Mouse (Mus musculus) embryonic facial prominence, embryonic 15.5 days (tissue): ENCODE results near the gene Clec16a. TPM values are rescaled to one million over a fixed set of nuclear protein-coding genes. Genes with fewer than 3 reads are reported as not detected.

Experiments
- ATAC-seq: fragments of 200-750 bp; cut with Nextera tagmentation; 2 replicates; pipeline ENCODE4 v1.8.0; 2017; ENCODE audit warnings: low read depth, moderate TSS enrichment; ENCODE audit not compliant: insufficient number of reproducible peaks, low FRiP score, low TSS enrichment
- H3K27ac ChIP-seq: fragments of 300-500 bp; sonication (generic); replicated peaks from 2 replicates; pipeline ENCODE4 v1.5.1; 2015; ENCODE audit warnings: mild to moderate bottlenecking, inconsistent platforms
- H3K27me3 ChIP-seq: fragments of 300-500 bp; sonication (generic); 2 replicates; pipeline ENCODE4 v1.6.1; 2015; ENCODE audit warnings: inconsistent platforms
- H3K36me3 ChIP-seq: fragments of 300-500 bp; sonication (generic); 2 replicates; pipeline ENCODE4 v1.6.1; 2015; ENCODE audit warnings: mild to moderate bottlenecking, inconsistent platforms
- H3K4me1 ChIP-seq: fragments of 300-500 bp; sonication (generic); 2 replicates; pipeline ENCODE4 v1.6.1; 2015; ENCODE audit warnings: inconsistent platforms
- H3K4me2 ChIP-seq: fragments of 300-500 bp; sonication (generic); replicated peaks from 2 replicates; pipeline ENCODE4 v1.6.1; 2015; ENCODE audit warnings: mild to moderate bottlenecking, inconsistent platforms
- H3K4me3 ChIP-seq: fragments of 300-500 bp; sonication (generic); replicated peaks from 2 replicates; pipeline ENCODE4 v1.5.1; 2015; ENCODE audit warnings: mild to moderate bottlenecking, inconsistent platforms
- H3K9ac ChIP-seq: fragments of 300-500 bp; sonication (generic); 2 replicates; pipeline ENCODE4 v1.6.1; 2015; ENCODE audit warnings: inconsistent platforms
- H3K9me3 ChIP-seq: fragments of 300-500 bp; sonication (generic); replicated peaks from 2 replicates; pipeline ENCODE4 v1.6.1; 2016; ENCODE audit warnings: inconsistent platforms
- WGBS: fragments of 180-500 bp; shearing (Covaris S2); methylation state at CpG from one replicate; pipeline ENCODE4 v1.1.7; 2015; 5-methylcytosine and 5-hydroxymethylcytosine counted together
- polyA plus RNA-seq: library from polyadenylated mRNA; unstranded; fragments of >200 nt; fragmentation: Nextera tagmentation; extraction: Ambion mirVana; gene quantifications from 2 replicates; pipeline ENCODE4 v1.2.1, GENCODE M21; 2015

Gene Clec16a
- polyA plus RNA-seq, 1 experiment from 2014 or later = 39.6 TPM

GRCm38 (mm10) chr16:10559991-10560390 is 14.9 kb downstream of the Clec16a start:
- 80% methylated on average over 8 of the region's 8 CpGs for WGBS
- ATAC-seq = no peak

GRCm38 (mm10) chr16:10565278-10565885 is 20.2 kb downstream of the Clec16a start:
- no peaks in the 10 kb centered on the region for H3K27me3 ChIP-seq
- 0 out of 2 replicates have a peak, but pooled peaks cover 7% of the 10 kb centered on the region for H3K4me1 ChIP-seq
- no peaks in the 10 kb centered on the region for H3K9me3 ChIP-seq
- WGBS = 37% methylated on average over 4 of the region's 4 CpGs
- no peak overlapping the region for H3K4me3 ChIP-seq
- H3K9ac ChIP-seq = no peak overlapping the region
- H3K36me3 ChIP-seq = peaks cover 24% of the 10 kb centered on the region
- no peak overlapping the region for H3K4me2 ChIP-seq
- ATAC-seq = peak; percentile 67
- no peak overlapping the region for H3K27ac ChIP-seq

More at GRCm38 (mm10) chr16:10559991-10560390, 14.9 kb downstream of the Clec16a start:
- no peaks in the 10 kb centered on the region for H3K4me1 ChIP-seq
- H3K9me3 ChIP-seq = no peaks in the 10 kb centered on the region
- H3K4me2 ChIP-seq = no peak overlapping the region
- no peak overlapping the region for H3K27ac ChIP-seq
- no peaks in the 10 kb centered on the region for H3K27me3 ChIP-seq
- H3K36me3 ChIP-seq = peaks cover 14% of the 10 kb centered on the region
- no peak overlapping the region for H3K9ac ChIP-seq
- H3K4me3 ChIP-seq = no peak overlapping the region

DNA sequence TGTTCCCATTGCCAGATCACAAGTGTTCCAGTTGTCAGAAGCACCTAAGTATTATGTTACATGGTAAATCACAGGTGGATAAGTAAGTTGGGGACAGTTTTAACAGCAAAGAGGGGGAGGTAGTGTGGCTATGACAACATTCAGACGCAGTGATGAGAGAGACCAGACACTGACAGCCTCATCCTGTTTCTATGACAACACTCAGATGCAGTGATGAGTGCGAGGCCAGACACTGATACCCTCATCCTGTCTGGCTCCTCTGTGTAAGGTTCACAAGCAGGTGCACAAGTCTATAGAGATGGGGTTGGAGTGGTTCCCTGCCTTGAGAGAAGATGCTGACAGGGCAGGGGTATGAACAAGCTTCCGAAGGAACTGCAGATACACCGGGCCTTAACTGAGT is 22.0 kb downstream of the Clec16a start:
- H3K36me3 ChIP-seq = peaks cover 24% of the 10 kb centered on the region
- no peak overlapping the region for H3K4me2 ChIP-seq
- no peak overlapping the region for H3K27ac ChIP-seq
- H3K27me3 ChIP-seq = no peaks in the 10 kb centered on the region
- H3K4me3 ChIP-seq = no peak overlapping the region
- no peaks in the 10 kb centered on the region for H3K9me3 ChIP-seq
- no peak for ATAC-seq
- 91% methylated on average over 4 of the region's 4 CpGs for WGBS
- no peak overlapping the region for H3K9ac ChIP-seq
- 0 out of 2 replicates have a peak, but pooled peaks cover 7% of the 10 kb centered on the region for H3K4me1 ChIP-seq

DNA sequence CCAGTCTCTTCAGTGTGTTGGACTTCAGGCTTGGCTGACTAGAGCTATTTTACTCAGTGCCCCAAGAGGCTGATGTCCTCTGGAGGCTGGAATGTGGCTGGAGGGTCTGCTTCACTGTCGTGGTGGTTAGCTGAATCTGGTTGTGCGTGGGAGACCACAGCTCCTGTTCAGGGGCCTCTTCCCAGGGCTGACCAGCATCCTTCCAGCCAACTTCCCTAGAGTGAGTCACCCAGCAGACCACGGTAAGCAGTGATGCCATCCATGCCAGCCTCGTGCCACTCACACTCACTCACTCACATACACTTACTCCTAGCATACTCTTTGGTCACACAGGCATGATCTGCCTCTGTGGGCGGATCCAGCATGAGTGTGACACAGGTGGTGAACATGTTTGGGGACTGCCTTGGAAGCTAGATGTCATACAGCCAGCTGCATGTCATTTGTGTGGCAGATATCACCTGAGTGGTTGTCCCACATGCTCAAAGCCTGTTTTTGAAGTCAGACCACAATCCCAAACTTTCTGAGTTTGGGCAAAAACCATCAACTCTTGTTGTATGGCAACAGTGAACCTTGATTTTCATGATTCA is 24.8 kb downstream of the Clec16a start:
- H3K4me1 ChIP-seq = 0 out of 2 replicates have a peak, but pooled peaks cover 7% of the 10 kb centered on the region
- no peaks in the 10 kb centered on the region for H3K27me3 ChIP-seq
- ATAC-seq = 0 out of 2 replicates have a peak, but pooled peaks have one; percentile 39
- H3K9me3 ChIP-seq = no peaks in the 10 kb centered on the region
- H3K36me3 ChIP-seq = peaks cover 29% of the 10 kb centered on the region
- no peak overlapping the region for H3K4me2 ChIP-seq
- H3K27ac ChIP-seq = no peak overlapping the region
- no peak overlapping the region for H3K4me3 ChIP-seq
- WGBS = 83% methylated on average over 5 of the region's 5 CpGs
- no peak overlapping the region for H3K9ac ChIP-seq

DNA sequence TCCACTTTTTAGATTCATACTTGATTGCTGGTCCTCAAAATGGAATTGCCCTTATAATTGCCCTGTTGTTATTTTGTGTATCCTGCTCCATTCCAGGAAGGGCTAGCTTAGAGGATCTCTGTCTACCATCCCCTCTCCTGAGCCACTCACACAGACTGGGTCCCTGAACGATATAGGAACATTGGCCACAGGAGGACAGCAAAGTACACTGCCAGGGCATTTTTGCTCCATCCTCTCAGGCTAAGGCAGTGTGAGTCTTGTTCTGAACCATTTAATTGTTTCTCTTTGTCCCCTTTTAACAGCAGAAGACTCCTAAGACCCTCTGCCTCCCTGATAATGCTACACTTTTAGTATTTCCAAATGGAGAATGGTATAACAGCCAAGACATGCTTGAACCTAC is 25.6 kb downstream of the Clec16a start:
- Histone ChIP-seq H3K4me2 (no peak overlapping the region), H3K27me3 (no peaks in the 10 kb centered on the region), H3K4me1 (0 out of 2 replicates have a peak, but pooled peaks cover under 1% of the 10 kb centered on the region), H3K9ac (no peak overlapping the region), H3K4me3 (no peak overlapping the region), H3K36me3 (peaks cover 29% of the 10 kb centered on the region), H3K9me3 (no peaks in the 10 kb centered on the region), H3K27ac (no peak overlapping the region)
- no peak for ATAC-seq
- WGBS = 70% methylated on average over 1 of the region's 1 CpGs

DNA sequence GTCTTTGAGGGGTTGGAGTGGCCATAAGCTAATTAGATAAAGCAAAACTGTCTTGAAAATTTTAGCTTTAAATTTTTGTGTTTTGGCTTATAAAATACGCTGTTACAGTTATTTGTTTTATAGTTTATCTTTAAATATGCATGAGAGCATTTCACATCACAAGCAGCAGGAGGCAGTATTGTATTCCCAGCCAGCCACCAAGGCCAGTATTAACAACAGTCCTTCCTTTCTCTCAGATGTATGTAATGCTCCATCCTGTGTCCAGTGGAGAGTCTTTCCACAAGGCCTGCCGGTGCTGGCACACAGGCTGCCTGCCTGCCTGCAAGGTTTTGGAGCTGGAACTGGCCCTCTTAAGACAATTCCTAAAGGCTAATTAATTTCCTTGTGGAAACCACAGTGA is 26.7 kb downstream of the Clec16a start:
- 49% methylated on average over 2 of the region's 2 CpGs for WGBS
- H3K4me3 ChIP-seq = no peak overlapping the region
- no peaks in the 10 kb centered on the region for H3K4me1 ChIP-seq
- ATAC-seq = no peak
- H3K4me2 ChIP-seq = no peak overlapping the region
- H3K9ac ChIP-seq = no peak overlapping the region
- H3K9me3 ChIP-seq = no peaks in the 10 kb centered on the region
- no peak overlapping the region for H3K27ac ChIP-seq
- peaks cover 38% of the 10 kb centered on the region for H3K36me3 ChIP-seq
- no peaks in the 10 kb centered on the region for H3K27me3 ChIP-seq

GRCm38 (mm10) chr16:10574936-10575335 is 29.8 kb downstream of the Clec16a start:
- no peaks in the 10 kb centered on the region for H3K9me3 ChIP-seq
- no peak for ATAC-seq
- H3K4me2 ChIP-seq = no peak overlapping the region
- no peaks in the 10 kb centered on the region for H3K4me1 ChIP-seq
- H3K27ac ChIP-seq = no peak overlapping the region
- H3K27me3 ChIP-seq = no peaks in the 10 kb centered on the region
- H3K4me3 ChIP-seq = no peak overlapping the region
- no peak overlapping the region for H3K9ac ChIP-seq
- peaks cover 31% of the 10 kb centered on the region for H3K36me3 ChIP-seq
- WGBS = 60% methylated on average over 2 of the region's 2 CpGs

GRCm38 (mm10) chr16:10575915-10576314 is 30.8 kb downstream of the Clec16a start:
- H3K4me1 ChIP-seq = no peaks in the 10 kb centered on the region
- ATAC-seq = no peak
- H3K36me3 ChIP-seq = peaks cover 33% of the 10 kb centered on the region
- no peaks in the 10 kb centered on the region for H3K9me3 ChIP-seq
- H3K4me2 ChIP-seq = no peak overlapping the region
- H3K9ac ChIP-seq = no peak overlapping the region
- no peak overlapping the region for H3K4me3 ChIP-seq
- WGBS = 86% methylated on average over 4 of the region's 4 CpGs
- H3K27ac ChIP-seq = no peak overlapping the region
- H3K27me3 ChIP-seq = no peaks in the 10 kb centered on the region

GRCm38 (mm10) chr16:10577548-10577947 is 32.4 kb downstream of the Clec16a start:
- peaks cover 46% of the 10 kb centered on the region for H3K36me3 ChIP-seq
- WGBS = 47% methylated on average over 5 of the region's 5 CpGs

DNA sequence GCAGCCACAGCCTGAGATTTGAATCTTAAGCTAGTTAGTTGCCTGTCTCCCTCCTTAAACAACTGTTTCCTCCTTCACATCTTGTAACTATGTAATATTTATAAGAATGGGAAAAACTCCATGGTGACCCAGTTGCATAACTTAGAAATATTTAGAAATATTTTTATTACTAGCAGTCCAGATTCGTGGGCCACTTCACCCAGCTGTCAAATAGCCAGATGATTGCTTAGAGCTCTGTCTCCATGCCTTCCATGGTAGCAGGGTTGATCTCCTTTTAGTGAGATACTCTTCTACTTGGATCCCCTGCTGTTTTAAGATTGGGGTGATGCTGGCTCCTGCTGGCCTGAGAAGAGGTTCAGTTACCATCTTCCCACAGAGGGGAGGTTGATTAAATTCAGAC is 33.2 kb downstream of the Clec16a start:
- Histone ChIP-seq H3K27ac (no peak overlapping the region), H3K4me3 (no peak overlapping the region), H3K9me3 (no peaks in the 10 kb centered on the region), H3K4me1 (no peaks in the 10 kb centered on the region), H3K4me2 (no peak overlapping the region), H3K9ac (no peak overlapping the region), H3K36me3 (peaks cover 41% of the 10 kb centered on the region), H3K27me3 (no peaks in the 10 kb centered on the region)
- no peak for ATAC-seq
- WGBS = 62% methylated on average over 1 of the region's 1 CpGs

More at GRCm38 (mm10) chr16:10577548-10577947, 32.4 kb downstream of the Clec16a start:
- no peak overlapping the region for H3K4me2 ChIP-seq
- H3K27me3 ChIP-seq = no peaks in the 10 kb centered on the region
- ATAC-seq = no peak
- no peak overlapping the region for H3K27ac ChIP-seq
- H3K4me1 ChIP-seq = no peaks in the 10 kb centered on the region
- H3K9ac ChIP-seq = no peak overlapping the region
- no peaks in the 10 kb centered on the region for H3K9me3 ChIP-seq
- H3K4me3 ChIP-seq = no peak overlapping the region

- Histone ChIP-seq H3K4me2 (no peak overlapping the region), H3K27me3 (no peaks in the 10 kb centered on the region), H3K27ac (no peak overlapping the region), H3K9ac (no peak overlapping the region), H3K4me1 (no peaks in the 10 kb centered on the region), H3K4me3 (no peak overlapping the region), H3K36me3 (peaks cover 23% of the 10 kb centered on the region), H3K9me3 (no peaks in the 10 kb centered on the region)
- 79% methylated on average over 2 of the region's 2 CpGs for WGBS
- no peak for ATAC-seq
Observed at GRCm38 (mm10) chr16:10581234-10581898, 36.2 kb downstream of the Clec16a start.
